Mouse (Mus musculus) forebrain, embryonic 12.5 days (tissue): ENCODE measurements around the gene Mtx1. TPM values are rescaled to one million over a fixed set of nuclear protein-coding genes. Genes with fewer than 3 reads are reported as not detected.

Experiments
- ATAC-seq: fragments of 200-750 bp; cut with Nextera tagmentation; 2 replicates; pipeline ENCODE4 v1.8.0; 2017; ENCODE audit warnings: moderate TSS enrichment; ENCODE audit not compliant: low FRiP score
- H3K27ac ChIP-seq: fragments of 300-500 bp; sonication (generic); 2 replicates; pipeline ENCODE4 v1.5.1; 2016; ENCODE audit warnings: mild to moderate bottlenecking
- H3K27me3 ChIP-seq: fragments of 300-500 bp; sonication (generic); 2 replicates; pipeline ENCODE4 v1.6.1; 2016; ENCODE audit warnings: mild to moderate bottlenecking
- H3K36me3 ChIP-seq: fragments of 300-500 bp; sonication (generic); replicated peaks from 2 replicates; pipeline ENCODE4 v1.6.1; 2016; ENCODE audit warnings: mild to moderate bottlenecking
- H3K4me1 ChIP-seq: fragments of 300-500 bp; sonication (generic); 2 replicates; pipeline ENCODE4 v1.6.1; 2016
- H3K4me2 ChIP-seq: fragments of 300-500 bp; sonication (generic); 2 replicates; pipeline ENCODE4 v1.6.1; 2016; ENCODE audit warnings: mild to moderate bottlenecking, moderate library complexity
- H3K4me3 ChIP-seq: fragments of 300-500 bp; sonication (generic); replicated peaks from 2 replicates; pipeline ENCODE4 v1.5.1; 2016; ENCODE audit warnings: mild to moderate bottlenecking
- H3K9ac ChIP-seq: fragments of 300-500 bp; sonication (generic); 2 replicates; pipeline ENCODE4 v1.6.1; 2016; ENCODE audit warnings: mild to moderate bottlenecking
- H3K9me3 ChIP-seq: fragments of 300-500 bp; sonication (generic); 2 replicates; pipeline ENCODE4 v1.6.1; 2016
- WGBS: fragments of 180-500 bp; shearing (Covaris S2); methylation state at CpG from one replicate; pipeline ENCODE4 v1.1.7; 2016; 5-methylcytosine and 5-hydroxymethylcytosine counted together
- polyA plus RNA-seq: library from polyadenylated mRNA; unstranded; fragments of >200 nt; fragmentation: Nextera tagmentation; extraction: Ambion mirVana; gene quantifications from 2 replicates; pipeline ENCODE4 v1.2.1, GENCODE M21; 2016

The Mtx1 gene
- 185 and 194 TPM in 2 replicates for polyA plus RNA-seq

GRCm38 (mm10) chr3:89226900-89227299 is at the start of gene Mtx1:
TSS of gene Mtx1 (minus strand) at chr3:89227088.
- peak within 1 kb of the TSS; percentile 98 for H3K27ac ChIP-seq
- no peak; the same call in 1 of the 2 replicates for ATAC-seq
- H3K36me3 ChIP-seq: peaks cover 34% of the 10 kb centered on the region
- H3K4me2 ChIP-seq: peak within 1 kb of the TSS; percentile 95
- H3K4me3 ChIP-seq: peak within 1 kb of the TSS; percentile 76
- H3K4me1 ChIP-seq: peaks cover 66% of the 10 kb centered on the region
- no peaks in the 10 kb centered on the region for H3K27me3 ChIP-seq
- H3K9me3 ChIP-seq: no peaks in the 10 kb centered on the region
- H3K9ac ChIP-seq: peak within 1 kb of the TSS; percentile 92
- 2% methylated on average over 21 of the region's 21 CpGs for WGBS

- WGBS: 90% methylated on average over 13 of the region's 13 CpGs
- Histone ChIP-seq H3K4me3 (no peak overlapping the region), H3K27me3 (peaks cover 51% of the 10 kb centered on the region)
Observed at GRCm38 (mm10) chr3:89276061-89276460, 49.2 kb upstream of the Mtx1 start.

GRCm38 (mm10) chr3:89271760-89272159 is 44.9 kb upstream of the Mtx1 start:
- peaks cover 39% of the 10 kb centered on the region for H3K4me1 ChIP-seq
- H3K27me3 ChIP-seq: peaks cover 23% of the 10 kb centered on the region; the same call in 1 of the 2 replicates
- no peaks in the 10 kb centered on the region for H3K9me3 ChIP-seq
- WGBS: 61% methylated on average over 6 of the region's 6 CpGs
- no peak overlapping the region for H3K27ac ChIP-seq
- no peaks in the 10 kb centered on the region; the same call in 1 of the 2 replicates for H3K36me3 ChIP-seq
- no peak overlapping the region for H3K4me2 ChIP-seq
- no peak overlapping the region for H3K4me3 ChIP-seq
- no peak overlapping the region for H3K9ac ChIP-seq
- no peak for ATAC-seq

More at GRCm38 (mm10) chr3:89276061-89276460, 49.2 kb upstream of the Mtx1 start:
- no peaks in the 10 kb centered on the region for H3K36me3 ChIP-seq
- no peak overlapping the region for H3K9ac ChIP-seq
- ATAC-seq: no peak
- peaks cover 35% of the 10 kb centered on the region for H3K4me1 ChIP-seq
- no peak overlapping the region for H3K4me2 ChIP-seq
- no peaks in the 10 kb centered on the region for H3K9me3 ChIP-seq
- H3K27ac ChIP-seq: no peak overlapping the region

GRCm38 (mm10) chr3:89270891-89271290 is 44.0 kb upstream of the Mtx1 start:
- peak overlapping the region; percentile 54; the same call in 1 of the 2 replicates for H3K27ac ChIP-seq
- peaks cover 44% of the 10 kb centered on the region for H3K4me1 ChIP-seq
- peaks cover 23% of the 10 kb centered on the region; the same call in 1 of the 2 replicates for H3K27me3 ChIP-seq
- H3K9ac ChIP-seq: peak overlapping the region; percentile 67; the same call in 1 of the 2 replicates
- no peak for ATAC-seq
- peak overlapping the region; percentile 75 for H3K4me2 ChIP-seq
- 70% methylated on average over 6 of the region's 6 CpGs for WGBS
- no peaks in the 10 kb centered on the region for H3K9me3 ChIP-seq
- no peaks in the 10 kb centered on the region; the same call in 1 of the 2 replicates for H3K36me3 ChIP-seq
- H3K4me3 ChIP-seq: peak overlapping the region; percentile 50

GRCm38 (mm10) chr3:89270051-89270755 is 43.3 kb upstream of the Mtx1 start, which contains the start of gene Slc50a1:
TSS of gene Slc50a1 (minus strand) at chr3:89270570.
- H3K27me3 ChIP-seq: peaks cover 23% of the 10 kb centered on the region; the same call in 1 of the 2 replicates
- peak within 1 kb of the TSS; percentile 67 for H3K9ac ChIP-seq
- no peaks in the 10 kb centered on the region for H3K9me3 ChIP-seq
- H3K4me2 ChIP-seq: peak within 1 kb of the TSS; percentile 75
- H3K4me1 ChIP-seq: peaks cover 45% of the 10 kb centered on the region
- peak; percentile 54 for ATAC-seq
- H3K27ac ChIP-seq: peak within 1 kb of the TSS; percentile 54
- H3K4me3 ChIP-seq: peak within 1 kb of the TSS; percentile 50
- 4% methylated on average over 39 of the region's 39 CpGs for WGBS
- no peaks in the 10 kb centered on the region; the same call in 1 of the 2 replicates for H3K36me3 ChIP-seq

GRCm38 (mm10) chr3:89268916-89269315 is 42.0 kb upstream of the Mtx1 start:
- Histone ChIP-seq H3K4me2 (peak overlapping the region; percentile 75; the same call in 1 of the 2 replicates), H3K9ac (no peak overlapping the region), H3K9me3 (no peaks in the 10 kb centered on the region), H3K4me1 (peaks cover 45% of the 10 kb centered on the region), H3K36me3 (no peaks in the 10 kb centered on the region; the same call in 1 of the 2 replicates), H3K4me3 (no peak overlapping the region), H3K27ac (no peak overlapping the region), H3K27me3 (peaks cover 23% of the 10 kb centered on the region; the same call in 1 of the 2 replicates)
- ATAC-seq: no peak
- 52% methylated on average over 8 of the region's 8 CpGs for WGBS

GRCm38 (mm10) chr3:89266439-89266893 is 39.6 kb upstream of the Mtx1 start:
- peak overlapping the region; percentile 71 for H3K4me3 ChIP-seq
- H3K9ac ChIP-seq: peak overlapping the region; percentile 83
- under 1% methylated on average over 20 of the region's 20 CpGs for WGBS
- H3K4me1 ChIP-seq: peaks cover 41% of the 10 kb centered on the region
- no peaks in the 10 kb centered on the region; the same call in 1 of the 2 replicates for H3K36me3 ChIP-seq
- H3K4me2 ChIP-seq: peak overlapping the region; percentile 98
- peak overlapping the region; percentile 68 for H3K27ac ChIP-seq
- ATAC-seq: peak; percentile 90
- H3K27me3 ChIP-seq: peaks cover 14% of the 10 kb centered on the region; the same call in 1 of the 2 replicates
- H3K9me3 ChIP-seq: no peaks in the 10 kb centered on the region

GRCm38 (mm10) chr3:89262417-89262816 is 35.5 kb upstream of the Mtx1 start:
- Histone ChIP-seq H3K27ac (no peak overlapping the region), H3K9ac (no peak overlapping the region), H3K4me1 (peaks cover 12% of the 10 kb centered on the region), H3K27me3 (peaks cover 3% of the 10 kb centered on the region; the same call in 1 of the 2 replicates), H3K9me3 (no peaks in the 10 kb centered on the region), H3K4me3 (no peak overlapping the region), H3K4me2 (no peak overlapping the region), H3K36me3 (no peaks in the 10 kb centered on the region)
- ATAC-seq: no peak
- 75% methylated on average over 10 of the region's 10 CpGs for WGBS

GRCm38 (mm10) chr3:89260211-89260610 is 33.3 kb upstream of the Mtx1 start:
- Histone ChIP-seq H3K27me3 (peaks cover 5% of the 10 kb centered on the region; the same call in 1 of the 2 replicates), H3K9me3 (no peaks in the 10 kb centered on the region), H3K27ac (no peak overlapping the region), H3K9ac (no peak overlapping the region), H3K36me3 (no peaks in the 10 kb centered on the region), H3K4me1 (no peaks in the 10 kb centered on the region), H3K4me3 (no peak overlapping the region), H3K4me2 (no peak overlapping the region)
- ATAC-seq: no peak
- WGBS: 70% methylated on average over 3 of the region's 3 CpGs

GRCm38 (mm10) chr3:89259076-89259475 is 32.2 kb upstream of the Mtx1 start, which contains the start of gene Dpm3:
TSS of gene Dpm3 (plus strand) at chr3:89259358.
- Histone ChIP-seq H3K27me3 (peaks cover 5% of the 10 kb centered on the region; the same call in 1 of the 2 replicates), H3K4me2 (no peak within 1 kb of the TSS), H3K4me3 (no peak within 1 kb of the TSS), H3K9ac (no peak within 1 kb of the TSS), H3K27ac (no peak within 1 kb of the TSS), H3K4me1 (no peaks in the 10 kb centered on the region), H3K36me3 (no peaks in the 10 kb centered on the region), H3K9me3 (no peaks in the 10 kb centered on the region)
- ATAC-seq: no peak
- WGBS: 63% methylated on average over 7 of the region's 7 CpGs

GRCm38 (mm10) chr3:89256177-89256576 is 29.3 kb upstream of the Mtx1 start:
- no peaks in the 10 kb centered on the region for H3K36me3 ChIP-seq
- 78% methylated on average over 5 of the region's 5 CpGs for whole genome bisulfite sequencing
- H3K4me3 ChIP-seq: no peak overlapping the region
- no peaks in the 10 kb centered on the region for H3K9me3 ChIP-seq
- H3K27ac ChIP-seq: no peak overlapping the region
- H3K9ac ChIP-seq: no peak overlapping the region
- peaks cover 17% of the 10 kb centered on the region for H3K27me3 ChIP-seq
- H3K4me1 ChIP-seq: peaks cover 5% of the 10 kb centered on the region
- no peak for ATAC-seq
- no peak overlapping the region for H3K4me2 ChIP-seq

GRCm38 (mm10) chr3:89254994-89255393 is 28.1 kb upstream of the Mtx1 start:
- H3K4me1 ChIP-seq: peaks cover 14% of the 10 kb centered on the region
- 92% methylated on average over 5 of the region's 5 CpGs for WGBS
- no peaks in the 10 kb centered on the region for H3K9me3 ChIP-seq
- no peak overlapping the region for H3K9ac ChIP-seq
- H3K4me2 ChIP-seq: no peak overlapping the region
- peaks cover 24% of the 10 kb centered on the region for H3K27me3 ChIP-seq
- H3K4me3 ChIP-seq: no peak overlapping the region
- no peak overlapping the region for H3K27ac ChIP-seq
- no peaks in the 10 kb centered on the region for H3K36me3 ChIP-seq
- no peak for ATAC-seq
